Mouse (Mus musculus): ENCODE results near the gene Prr5l.
A peak's percentile ranks its signal among the peaks of the same experiment; 100 is the strongest.

The Prr5l gene

GRCm38 (mm10) chr2:101881471-101882162 lies 1.2 kb downstream of the Prr5l start:
- DNase-seq (ENCODE audit: low spot score), result no peak

- DNase-seq (ENCODE audit: low spot score), result peak; percentile 48
These were observed 11.6 kb downstream of the Prr5l start for GRCm38 (mm10) chr2:101871179-101871578.

DNA sequence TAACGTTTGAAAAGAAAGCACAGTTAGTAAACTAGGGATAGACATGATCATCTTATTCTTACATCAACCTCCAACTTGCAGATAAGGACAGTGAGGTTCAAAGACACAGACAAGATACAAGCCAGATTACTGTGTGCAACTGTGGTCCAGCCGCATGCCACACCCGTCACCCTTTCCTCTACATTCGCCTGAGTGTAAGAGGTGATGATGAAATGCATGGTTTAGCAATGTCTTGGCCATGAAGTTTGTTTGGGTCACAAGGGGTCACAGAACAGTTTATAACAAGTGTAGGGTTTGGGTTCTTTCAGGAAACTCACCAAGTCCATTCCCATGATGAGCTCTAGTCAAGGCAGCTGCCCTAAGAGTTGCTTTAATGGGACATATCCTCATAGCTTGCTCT lies 14.1 kb downstream of the Prr5l start:
- no peak for DNase-seq (ENCODE audit: low spot score)

DNA sequence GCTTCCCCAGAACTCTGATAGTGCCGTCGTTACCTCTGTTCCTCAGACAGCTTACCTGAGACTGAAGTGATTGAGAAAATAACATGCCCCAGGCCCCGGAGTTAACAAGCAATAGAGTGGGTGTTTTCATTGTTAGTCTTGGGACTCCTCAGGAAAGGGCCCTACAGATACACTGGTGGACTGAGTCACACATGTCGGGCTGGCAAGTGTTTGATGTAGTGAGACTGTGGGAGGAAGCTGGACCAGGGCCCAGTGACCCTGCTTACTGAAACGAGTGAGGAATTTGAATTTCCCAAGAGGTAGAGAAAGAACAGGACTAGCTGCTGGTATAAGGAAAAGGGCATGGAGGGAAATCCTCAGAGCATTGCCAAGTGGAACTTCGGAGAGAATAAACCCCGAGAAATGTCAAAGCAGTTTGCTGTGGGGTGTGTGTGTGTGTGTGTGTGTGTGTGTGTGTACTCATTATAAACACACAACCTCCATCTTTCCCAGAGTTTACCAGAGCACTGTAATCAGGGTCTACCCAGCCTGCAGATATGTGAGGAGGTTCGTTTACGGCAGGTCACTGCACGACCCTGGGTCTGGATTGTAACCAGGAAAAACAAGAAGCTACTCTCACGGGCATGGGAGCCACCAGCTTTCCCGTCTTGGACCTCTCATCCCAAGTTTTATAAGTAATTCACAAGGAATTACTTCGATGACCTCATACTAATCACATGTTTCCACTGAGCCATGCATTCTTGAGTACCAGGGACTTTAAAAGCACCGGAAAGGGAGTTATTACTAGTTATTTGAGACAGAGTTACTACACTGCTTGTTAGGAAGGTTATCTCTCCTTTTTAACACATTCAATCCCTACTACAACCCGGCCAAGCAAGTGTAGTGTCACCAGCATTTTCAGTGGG lies 20.4 kb downstream of the Prr5l start:
- peak; percentile 20 for DNase-seq (ENCODE audit: low spot score)

GRCm38 (mm10) chr2:101860920-101861485 lies 21.8 kb downstream of the Prr5l start:
- DNase-seq (ENCODE audit: low spot score), result no peak

DNA sequence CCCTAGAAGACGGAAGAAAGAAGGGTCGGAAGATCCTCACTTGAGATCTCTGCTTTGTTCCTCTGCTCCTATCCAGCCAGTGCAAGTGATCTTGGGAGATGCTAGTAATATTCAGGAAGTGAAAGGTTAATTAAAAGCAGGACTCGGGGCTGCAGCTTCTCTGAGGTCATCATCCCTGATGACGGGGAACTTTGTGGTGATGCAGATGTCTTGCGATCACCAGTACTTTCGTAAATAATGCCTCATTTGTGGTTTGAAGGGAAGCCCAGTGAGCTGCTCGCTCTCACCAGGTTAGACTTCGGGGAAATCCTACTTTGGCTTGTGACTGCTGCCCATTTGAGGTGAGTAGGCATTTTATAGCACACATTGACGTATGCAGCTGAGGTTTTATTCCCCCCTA lies 26.7 kb downstream of the Prr5l start:
- no peak for DNase-seq (ENCODE audit: low spot score)

DNA sequence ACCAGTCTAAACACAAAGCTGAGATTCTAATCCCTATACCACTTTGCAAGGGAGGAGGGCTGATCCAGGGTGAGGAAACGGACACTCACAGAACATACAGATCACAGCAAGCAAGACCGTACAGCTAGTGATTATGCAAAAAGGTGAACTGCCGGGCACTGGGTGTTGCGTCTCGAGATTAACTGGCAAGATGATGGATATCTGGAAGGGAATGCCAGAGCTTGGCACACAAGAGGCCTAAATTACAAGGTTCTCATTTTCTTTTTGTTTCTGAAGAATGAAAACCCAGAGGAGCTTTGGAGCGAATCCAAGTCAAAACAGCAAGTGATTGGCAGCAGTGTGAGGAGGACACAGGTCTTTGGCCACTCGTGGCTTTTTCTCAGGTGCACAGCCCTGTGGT lies 28.0 kb downstream of the Prr5l start:
- no peak for DNase-seq (ENCODE audit: low spot score)

- DNase-seq (ENCODE audit: low spot score), result no peak
These were observed 40.1 kb downstream of the Prr5l start for GRCm38 (mm10) chr2:101842756-101843155.

GRCm38 (mm10) chr2:101834816-101835523 lies 47.9 kb downstream of the Prr5l start:
- no peak for DNase-seq (ENCODE audit: low spot score)

GRCm38 (mm10) chr2:101832361-101832760 lies 50.5 kb downstream of the Prr5l start:
- DNase-seq (ENCODE audit: low spot score), result no peak

- DNase-seq (ENCODE audit: low spot score), result no peak
These were observed 51.0 kb downstream of the Prr5l start for GRCm38 (mm10) chr2:101831851-101832250.

DNA sequence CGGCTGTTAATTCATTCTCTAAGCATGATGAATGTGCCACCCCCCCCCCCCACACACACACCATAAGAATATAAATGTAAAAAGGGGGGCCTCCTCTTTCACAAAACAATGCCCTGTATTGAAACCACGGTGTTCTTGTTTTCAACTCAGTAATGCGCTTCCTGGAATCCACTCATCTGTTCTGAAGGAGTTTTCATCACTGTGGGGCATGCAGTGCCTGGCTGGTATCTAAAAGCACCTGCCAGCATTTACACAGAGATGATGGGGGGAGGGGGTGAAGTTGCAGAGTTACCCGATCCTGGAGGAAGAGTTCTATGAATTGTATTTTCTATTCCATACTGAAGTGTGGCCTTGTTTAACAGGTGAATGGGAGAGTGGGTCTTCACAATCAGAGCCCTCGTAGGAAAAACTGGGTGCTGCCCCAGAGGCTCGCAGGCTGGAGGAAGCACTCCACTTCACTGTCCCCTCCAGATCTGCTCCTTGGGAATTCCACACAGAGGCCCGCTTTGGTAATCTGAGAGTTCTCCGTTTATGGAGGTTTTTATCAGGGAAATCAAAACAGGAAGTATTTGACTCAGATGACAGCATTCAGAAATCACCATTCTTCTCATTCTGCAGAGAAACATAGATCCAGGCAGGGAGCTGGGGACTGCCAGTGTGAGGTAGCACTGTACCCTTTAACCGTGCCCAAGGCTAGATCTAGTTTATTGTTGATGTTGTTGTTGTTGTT lies 52.5 kb downstream of the Prr5l start:
- no peak for DNase-seq (ENCODE audit: low spot score)

- no peak for DNase-seq (ENCODE audit: low spot score)
These were observed 53.8 kb downstream of the Prr5l start for GRCm38 (mm10) chr2:101829013-101829412.

GRCm38 (mm10) chr2:101828057-101828643 lies 54.7 kb downstream of the Prr5l start:
- no peak for DNase-seq (ENCODE audit: low spot score)

GRCm38 (mm10) chr2:101827626-101828025 lies 55.2 kb downstream of the Prr5l start:
- no peak for DNase-seq (ENCODE audit: low spot score)

- no peak for DNase-seq (ENCODE audit: low spot score)
These were observed 55.8 kb downstream of the Prr5l start for GRCm38 (mm10) chr2:101826950-101827600.

DNA sequence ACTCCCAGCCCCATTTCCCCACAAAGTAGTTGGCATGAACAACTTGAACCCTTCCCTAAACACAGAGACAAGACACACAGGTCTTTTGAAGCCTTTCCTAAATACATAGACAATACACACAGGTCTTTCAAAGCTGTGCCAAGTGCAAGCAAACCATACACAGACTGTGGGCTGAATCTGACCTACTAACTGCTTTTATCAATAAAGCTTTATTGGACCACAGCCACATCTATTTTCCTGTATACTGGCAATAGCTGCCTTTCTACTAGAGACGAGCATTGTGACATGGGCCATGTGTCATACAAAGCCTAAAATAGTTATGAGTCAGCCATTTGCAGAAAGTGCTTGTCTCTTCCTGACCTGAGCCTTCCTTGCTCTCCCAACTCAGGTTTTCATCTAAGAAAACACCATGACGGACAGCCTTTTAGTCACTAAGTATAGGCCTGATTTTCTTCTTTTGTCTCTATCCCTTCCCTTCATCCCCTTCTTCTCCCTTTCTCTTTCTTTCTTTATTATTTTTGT lies 56.6 kb downstream of the Prr5l start:
- DNase-seq (ENCODE audit: low spot score), result no peak

DNA sequence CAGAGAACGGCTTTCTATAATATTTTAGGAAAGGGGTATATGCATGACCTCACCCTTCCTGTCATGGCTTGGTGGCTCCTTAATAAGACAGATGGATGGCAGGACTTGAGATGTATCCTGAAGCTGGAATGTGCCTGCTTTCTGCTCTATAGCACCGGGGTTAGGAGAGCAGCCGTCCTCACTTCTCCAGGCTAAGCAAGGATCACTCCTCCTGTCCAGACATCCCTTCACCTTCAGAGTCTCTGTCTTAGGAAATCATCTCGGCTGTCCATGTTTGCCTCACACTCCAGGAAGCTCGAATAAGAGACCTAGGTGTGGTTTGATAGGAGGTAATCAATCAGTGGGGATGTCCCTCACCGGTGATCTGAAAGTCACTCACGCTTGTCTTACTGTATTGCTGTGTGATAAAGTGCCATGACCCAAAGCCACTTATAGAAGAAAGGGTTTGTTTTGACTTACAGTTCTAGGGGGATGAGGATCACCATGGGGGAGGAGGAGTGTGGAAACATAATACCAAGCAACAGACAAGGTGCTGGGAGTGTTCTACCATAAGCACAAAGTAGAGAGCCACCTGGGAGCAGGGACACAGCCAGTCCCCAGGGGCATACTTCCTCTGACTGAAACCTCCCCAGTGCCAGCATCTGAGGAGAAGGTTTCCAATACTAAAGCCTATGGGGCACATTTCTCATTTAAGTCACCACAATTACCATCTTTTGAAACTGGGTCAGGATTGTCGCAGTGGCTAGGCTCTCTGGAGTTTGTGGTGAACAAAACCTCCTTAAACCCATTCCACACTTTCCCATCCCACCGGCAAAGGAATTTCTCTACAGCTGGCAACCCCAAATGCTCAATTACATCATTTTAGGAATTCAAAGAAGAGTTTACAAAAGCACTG lies 57.4 kb downstream of the Prr5l start:
- no peak for DNase-seq (ENCODE audit: low spot score)

DNA sequence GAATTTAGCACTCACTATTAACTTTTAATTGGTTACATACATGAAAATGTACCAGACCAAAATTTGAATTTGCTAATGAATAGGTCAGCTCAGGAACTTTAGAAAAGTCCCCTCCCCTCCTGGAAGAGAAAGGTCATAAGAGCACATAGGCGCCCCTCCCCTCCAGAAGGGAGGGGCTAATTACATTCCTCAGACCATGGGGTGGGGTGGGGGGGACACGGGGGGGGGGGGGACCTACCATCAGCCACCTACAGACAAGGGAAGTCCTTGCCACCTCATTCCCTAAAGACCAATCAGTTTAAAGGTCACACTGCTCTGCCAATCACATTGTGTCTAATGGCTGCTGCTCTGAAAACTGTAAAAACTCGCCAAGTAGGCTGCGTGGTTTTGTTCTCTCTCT lies 59.0 kb downstream of the Prr5l start:
- no peak for DNase-seq (ENCODE audit: low spot score)

Measured in urinary bladder, postnatal 25 days (tissue).